Mouse (Mus musculus) limb, embryonic 11.5 days (tissue): ENCODE results near the gene 2410004B18Rik. TPM values are rescaled to one million over a fixed set of nuclear protein-coding genes. Genes with fewer than 3 reads are reported as not detected.

Source experiments
- ATAC-seq: fragments of 200-750 bp; cut with Nextera tagmentation; 2 replicates; pipeline ENCODE4 v1.8.0; 2017; ENCODE audit warnings: low read depth; ENCODE audit not compliant: insufficient number of reproducible peaks, low FRiP score, low TSS enrichment
- DNase-seq: peaks from one replicate; pipeline ENCODE4 v3.0.0-alpha.2; 2015; ENCODE audit warnings: low spot score
- H3K27ac ChIP-seq: fragments of 300-500 bp; sonication (generic); replicated peaks from 2 replicates; pipeline ENCODE4 v1.5.1; 2014; ENCODE audit warnings: low read depth, mild to moderate bottlenecking, low read length
- H3K27me3 ChIP-seq: fragments of 300-500 bp; sonication (generic); 2 replicates; pipeline ENCODE4 v1.6.1; 2014; ENCODE audit warnings: mild to moderate bottlenecking, low read length, mixed read lengths; ENCODE audit not compliant: control insufficient read depth, insufficient read depth
- H3K36me3 ChIP-seq: fragments of 300-500 bp; sonication (generic); 2 replicates; pipeline ENCODE4 v1.6.1; 2014; ENCODE audit warnings: mild to moderate bottlenecking, low read length, moderate library complexity, mixed read lengths; ENCODE audit not compliant: control insufficient read depth, insufficient read depth
- H3K4me1 ChIP-seq: fragments of 300-500 bp; sonication (generic); 2 replicates; pipeline ENCODE4 v1.6.1; 2014; ENCODE audit warnings: low read length, mixed read lengths; ENCODE audit not compliant: control insufficient read depth, insufficient read depth
- H3K4me2 ChIP-seq: fragments of 300-500 bp; sonication (generic); 2 replicates; pipeline ENCODE4 v1.6.1; 2014; ENCODE audit warnings: low read depth, mild to moderate bottlenecking, moderate library complexity; ENCODE audit not compliant: severe bottlenecking
- H3K4me3 ChIP-seq: fragments of 300-500 bp; sonication (generic); 2 replicates; pipeline ENCODE4 v1.5.1; 2014; ENCODE audit warnings: low read depth, low read length
- H3K9ac ChIP-seq: fragments of 300-500 bp; sonication (generic); 2 replicates; pipeline ENCODE4 v1.6.1; 2014; ENCODE audit warnings: mild to moderate bottlenecking, low read length
- H3K9me3 ChIP-seq: fragments of 300-500 bp; sonication (generic); 2 replicates; pipeline ENCODE4 v1.6.1; 2016; ENCODE audit warnings: low read length; ENCODE audit not compliant: control insufficient read depth
- WGBS: fragments of 180-500 bp; shearing (Covaris S2); extraction: QIAGEN DNeasy Blood & Tissue Kit; methylation state at CpG from one replicate; pipeline ENCODE4 v1.1.7; 2014; 5-methylcytosine and 5-hydroxymethylcytosine counted together
- polyA plus RNA-seq: library from polyadenylated mRNA; unstranded; fragments of >200 nt; fragmentation: Nextera tagmentation; extraction: Ambion mirVana; gene quantifications from 2 replicates; pipeline ENCODE4 v1.2.1, GENCODE M21; 2014

2410004B18Rik gene
- polyA plus RNA-seq, 1 experiment from 2014 or later = 61.3 TPM

- H3K9ac ChIP-seq = peak within 1 kb of the TSS; percentile 78
- H3K4me2 ChIP-seq = peak within 1 kb of the TSS; percentile 92
- H3K27ac ChIP-seq = peak within 1 kb of the TSS; percentile 56; the same call in 1 of the 2 replicates
- no peaks in the 10 kb centered on the region for H3K36me3 ChIP-seq
- WGBS = under 1% methylated on average over 64 of the region's 65 CpGs
- H3K27me3 ChIP-seq = peaks cover 8% of the 10 kb centered on the region
- H3K9me3 ChIP-seq = no peaks in the 10 kb centered on the region
- H3K4me1 ChIP-seq = peaks cover 9% of the 10 kb centered on the region; the same call in 1 of the 2 replicates
- DNase-seq (peak; percentile 88), ATAC-seq (peak; percentile 87)
- peak within 1 kb of the TSS; percentile 67 for H3K4me3 ChIP-seq
Measured at GRCm38 (mm10) chr3:145987268-145987969, 49.6 kb downstream of the 2410004B18Rik start, which contains the start of gene Syde2. Syde2 (plus strand) TSS chr3:145987870.

DNA sequence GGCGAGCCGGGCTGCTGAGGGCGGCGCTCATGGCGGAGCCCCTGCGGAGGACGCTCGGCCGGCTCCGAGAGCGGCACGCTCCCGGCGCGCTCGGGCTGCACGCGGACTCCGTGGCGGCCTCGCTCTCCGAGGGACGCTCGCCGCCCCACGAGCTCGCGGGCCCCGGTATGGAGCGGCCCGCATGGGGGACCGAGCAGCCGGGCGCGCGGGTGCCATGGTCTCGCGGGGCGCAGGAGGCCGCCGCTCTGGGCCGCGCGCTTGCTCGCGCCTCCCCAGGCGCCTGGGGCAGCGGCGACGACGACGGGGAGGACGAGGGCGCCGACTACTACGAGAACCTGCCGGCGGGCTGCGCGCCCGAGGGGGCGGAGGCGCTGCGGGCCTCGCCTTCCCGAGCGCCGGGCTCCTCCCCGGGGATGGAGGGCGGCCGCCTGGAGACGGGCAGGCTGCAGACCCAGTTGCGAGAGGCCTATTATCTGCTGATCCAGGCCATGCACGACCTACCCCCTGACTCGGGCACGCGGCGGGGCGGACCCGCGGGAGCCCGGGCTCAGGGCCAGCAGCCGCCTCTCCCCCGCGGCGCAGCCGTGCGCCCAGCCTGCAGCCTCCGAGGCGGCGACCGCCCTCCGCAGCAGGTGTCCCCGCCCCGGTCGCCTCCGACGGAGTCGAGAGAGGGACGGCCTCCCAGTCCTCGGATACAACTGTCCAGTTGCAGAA is 50.3 kb downstream of the 2410004B18Rik start:
- no peaks in the 10 kb centered on the region for H3K9me3 ChIP-seq
- H3K4me2 ChIP-seq = peak overlapping the region; percentile 92
- peaks cover 8% of the 10 kb centered on the region for H3K27me3 ChIP-seq
- under 1% methylated on average over 83 of the region's 101 CpGs for WGBS
- peak; percentile 66 for DNase-seq
- H3K4me1 ChIP-seq = peaks cover 9% of the 10 kb centered on the region; the same call in 1 of the 2 replicates
- H3K36me3 ChIP-seq = no peaks in the 10 kb centered on the region
- ATAC-seq = peak; percentile 61
- peak overlapping the region; percentile 67 for H3K4me3 ChIP-seq
- H3K27ac ChIP-seq = peak overlapping the region; percentile 56; the same call in 1 of the 2 replicates
- peak overlapping the region; percentile 78 for H3K9ac ChIP-seq

- ATAC-seq (no peak), DNase-seq (no peak)
- Histone ChIP-seq H3K9me3 (no peaks in the 10 kb centered on the region), H3K36me3 (no peaks in the 10 kb centered on the region), H3K9ac (peak overlapping the region; percentile 78), H3K27ac (no peak overlapping the region; the same call in 1 of the 2 replicates), H3K4me3 (peak overlapping the region; percentile 67), H3K4me2 (peak overlapping the region; percentile 92), H3K4me1 (peaks cover 9% of the 10 kb centered on the region; the same call in 1 of the 2 replicates), H3K27me3 (peaks cover 8% of the 10 kb centered on the region)
- WGBS = under 1% methylated on average over 45 of the region's 45 CpGs
Measured at GRCm38 (mm10) chr3:145988684-145989575, 51.1 kb downstream of the 2410004B18Rik start.

GRCm38 (mm10) chr3:145989576-145990081 is 51.8 kb downstream of the 2410004B18Rik start:
- H3K4me1 ChIP-seq = peaks cover 9% of the 10 kb centered on the region; the same call in 1 of the 2 replicates
- no peak for DNase-seq
- H3K9ac ChIP-seq = no peak overlapping the region

GRCm38 (mm10) chr3:145991130-145991529 is 53.3 kb downstream of the 2410004B18Rik start:
- peaks cover 9% of the 10 kb centered on the region; the same call in 1 of the 2 replicates for H3K4me1 ChIP-seq

More at GRCm38 (mm10) chr3:145989576-145990081, 51.8 kb downstream of the 2410004B18Rik start:
- 7% methylated on average over 11 of the region's 11 CpGs for WGBS
- Histone ChIP-seq H3K9me3 (no peaks in the 10 kb centered on the region), H3K4me3 (peak overlapping the region; percentile 67), H3K36me3 (no peaks in the 10 kb centered on the region), H3K27me3 (peaks cover 8% of the 10 kb centered on the region), H3K4me2 (peak overlapping the region; percentile 92), H3K27ac (no peak overlapping the region)
- ATAC-seq = no peak

DNA sequence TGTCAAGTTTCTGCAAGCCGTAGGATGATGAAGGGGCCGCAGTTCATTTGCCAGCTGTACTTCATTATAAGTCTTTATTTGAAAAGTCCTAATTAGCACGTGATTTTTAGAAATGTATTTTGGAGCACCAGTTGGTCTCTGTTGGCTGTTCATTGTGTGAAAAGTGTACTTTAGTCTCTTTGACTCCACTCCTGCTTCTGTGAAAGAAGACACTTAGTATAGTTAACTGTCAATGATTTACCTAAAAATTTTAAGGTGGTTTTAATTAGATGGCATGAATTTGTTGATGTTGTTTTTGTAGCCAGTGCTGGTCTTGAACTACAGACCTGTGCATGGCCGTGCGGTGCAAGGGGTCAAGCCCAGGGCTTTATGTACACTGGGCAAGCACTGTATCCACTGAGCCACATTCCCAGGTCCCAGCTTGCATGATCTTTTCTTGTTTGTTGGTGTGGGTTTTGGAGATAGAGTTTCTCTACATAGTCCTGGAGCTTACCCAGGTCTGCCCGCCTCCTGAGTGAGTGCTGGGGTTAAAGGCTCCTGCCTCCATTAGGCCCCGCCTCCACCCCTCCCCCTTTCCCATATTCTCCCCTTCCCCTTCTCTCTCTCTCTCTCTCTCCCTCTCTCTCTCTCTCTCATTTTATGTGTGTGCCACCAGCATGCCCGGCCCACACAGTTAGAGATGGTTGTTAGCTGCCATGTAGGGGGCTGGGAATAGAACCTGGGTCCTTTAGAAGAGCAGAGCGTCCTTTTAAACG is 54.3 kb downstream of the 2410004B18Rik start:
- Histone ChIP-seq H3K27me3 (peaks cover 8% of the 10 kb centered on the region), H3K9ac (no peak overlapping the region), H3K27ac (no peak overlapping the region), H3K4me2 (no peak overlapping the region), H3K4me3 (no peak overlapping the region), H3K4me1 (peaks cover 9% of the 10 kb centered on the region; the same call in 1 of the 2 replicates), H3K36me3 (no peaks in the 10 kb centered on the region), H3K9me3 (no peaks in the 10 kb centered on the region)
- no peak for DNase-seq
- 80% methylated on average over 10 of the region's 10 CpGs for WGBS
- ATAC-seq = no peak

More at GRCm38 (mm10) chr3:145991130-145991529, 53.3 kb downstream of the 2410004B18Rik start:
- ATAC-seq (no peak), DNase-seq (no peak)
- H3K9ac ChIP-seq = no peak overlapping the region
- WGBS = 86% methylated on average over 13 of the region's 13 CpGs
- no peak overlapping the region for H3K4me3 ChIP-seq
- H3K36me3 ChIP-seq = no peaks in the 10 kb centered on the region
- no peak overlapping the region for H3K27ac ChIP-seq
- H3K4me2 ChIP-seq = no peak overlapping the region
- H3K9me3 ChIP-seq = no peaks in the 10 kb centered on the region
- H3K27me3 ChIP-seq = peaks cover 8% of the 10 kb centered on the region

GRCm38 (mm10) chr3:145992796-145993195 is 55.0 kb downstream of the 2410004B18Rik start:
- Histone ChIP-seq H3K9ac (no peak overlapping the region), H3K9me3 (no peaks in the 10 kb centered on the region), H3K4me2 (no peak overlapping the region), H3K4me3 (no peak overlapping the region), H3K27me3 (peaks cover 8% of the 10 kb centered on the region), H3K4me1 (peaks cover 9% of the 10 kb centered on the region; the same call in 1 of the 2 replicates), H3K36me3 (no peaks in the 10 kb centered on the region), H3K27ac (no peak overlapping the region)
- no peak for ATAC-seq
- no peak for DNase-seq
- WGBS = 93% methylated on average over 10 of the region's 10 CpGs
